Mouse (Mus musculus): Measurements from ENCODE around the gene Lnx2. TPM values are rescaled to one million over a fixed set of nuclear protein-coding genes. Genes with fewer than 3 reads are reported as not detected.

The Lnx2 gene
- polyA plus RNA-seq, 1 experiment from 2014 or later, result 12.4 TPM

DNA sequence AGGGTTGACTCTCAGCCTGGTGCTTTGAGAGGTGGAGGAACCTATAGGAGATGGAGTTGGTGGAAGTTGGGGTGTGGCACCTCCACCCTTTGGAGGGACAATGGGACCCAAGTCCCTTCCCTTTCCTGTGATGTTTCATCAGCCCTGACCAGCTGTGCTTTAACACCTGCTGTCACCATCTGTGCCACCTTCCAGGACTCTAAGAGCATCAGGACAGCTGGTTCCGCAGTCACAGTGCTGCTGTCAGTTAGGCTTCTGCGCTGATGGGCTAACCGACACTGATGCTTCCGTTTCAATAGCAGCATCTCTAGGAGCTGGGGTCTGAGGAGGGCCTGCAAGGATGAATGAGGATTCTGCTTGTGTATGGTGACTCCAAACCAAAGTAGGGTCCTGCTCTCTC lies 20.2 kb upstream of the Lnx2 start:
- WGBS, result 100% methylated on average over 4 of the region's 4 CpGs
- H3K9me3 ChIP-seq (replicated peaks; ENCODE audit: low read length), result no peaks in the 10 kb centered on the region
- H3K36me3 ChIP-seq (ENCODE audit: insufficient read depth, low read length), result 0 out of 2 replicates have a peak, but pooled peaks cover 3% of the 10 kb centered on the region
- no peak overlapping the region for H3K27ac ChIP-seq
- no peaks in the 10 kb centered on the region for H3K27me3 ChIP-seq (ENCODE audit: insufficient read depth, low read length)
- TF ChIP-seq CTCF (IDR thresholded peaks at IDR 0.05; ENCODE audit: low read depth), result no peak
- no peak for DNase-seq (ENCODE audit: low spot score)
- H3K9ac ChIP-seq (ENCODE audit: low read depth, low read length), result no peak overlapping the region
- peaks cover 6% of the 10 kb centered on the region; the same call in 1 of the 2 replicates for H3K4me1 ChIP-seq (replicated peaks; ENCODE audit: insufficient read depth, low read length)
- H3K4me2 ChIP-seq (ENCODE audit: low read length), result no peak overlapping the region
- ATAC-seq (replicated peaks; ENCODE audit: low FRiP score, low read depth), result no peak
- no peak overlapping the region for H3K4me3 ChIP-seq (replicated peaks; ENCODE audit: low read depth, low read length)

GRCm38 (mm10) chr5:147094296-147094695 lies 17.9 kb upstream of the Lnx2 start:
- H3K36me3 ChIP-seq (ENCODE audit: insufficient read depth, low read length), result no peaks in the 10 kb centered on the region
- H3K4me2 ChIP-seq (ENCODE audit: low read length), result no peak overlapping the region
- no peaks in the 10 kb centered on the region for H3K9me3 ChIP-seq (replicated peaks; ENCODE audit: low read length)
- peaks cover 9% of the 10 kb centered on the region; the same call in 1 of the 2 replicates for H3K4me1 ChIP-seq (replicated peaks; ENCODE audit: insufficient read depth, low read length)
- no peaks in the 10 kb centered on the region for H3K27me3 ChIP-seq (ENCODE audit: insufficient read depth, low read length)
- no peak overlapping the region for H3K9ac ChIP-seq (ENCODE audit: low read depth, low read length)
- 67% methylated on average over 6 of the region's 6 CpGs for WGBS
- peak overlapping the region; percentile 40; the same call in 1 of the 2 replicates for H3K27ac ChIP-seq
- no peak overlapping the region for H3K4me3 ChIP-seq (replicated peaks; ENCODE audit: low read depth, low read length)
- DNase-seq (ENCODE audit: low spot score) (no peak), ATAC-seq (replicated peaks; ENCODE audit: low FRiP score, low read depth) (no peak)
- no peak for TF ChIP-seq CTCF (IDR thresholded peaks at IDR 0.05; ENCODE audit: low read depth)

DNA sequence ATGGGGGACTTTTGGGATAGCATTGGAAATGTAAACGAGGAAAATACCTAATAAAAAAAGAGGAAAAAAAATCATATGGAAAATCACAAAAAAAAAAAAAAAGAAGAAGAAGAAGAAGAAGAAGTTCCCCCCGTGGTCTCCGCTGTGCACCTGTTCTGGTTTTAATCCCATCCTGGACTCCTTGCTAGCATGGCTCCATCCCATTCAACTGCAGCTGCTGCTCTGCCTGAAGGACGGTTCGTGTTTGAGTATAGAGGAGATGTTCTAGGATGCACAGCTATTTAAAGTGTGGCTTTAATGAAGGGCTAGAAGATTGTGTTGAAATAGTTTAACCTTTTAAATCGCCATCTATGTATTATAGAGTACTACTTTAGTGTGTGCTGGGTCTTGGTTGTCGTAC lies 16.1 kb upstream of the Lnx2 start:
- H3K9me3 ChIP-seq (replicated peaks; ENCODE audit: low read length), result no peaks in the 10 kb centered on the region
- no peak for ATAC-seq (replicated peaks; ENCODE audit: low FRiP score, low read depth)
- no peak overlapping the region for H3K9ac ChIP-seq (ENCODE audit: low read depth, low read length)

DNA sequence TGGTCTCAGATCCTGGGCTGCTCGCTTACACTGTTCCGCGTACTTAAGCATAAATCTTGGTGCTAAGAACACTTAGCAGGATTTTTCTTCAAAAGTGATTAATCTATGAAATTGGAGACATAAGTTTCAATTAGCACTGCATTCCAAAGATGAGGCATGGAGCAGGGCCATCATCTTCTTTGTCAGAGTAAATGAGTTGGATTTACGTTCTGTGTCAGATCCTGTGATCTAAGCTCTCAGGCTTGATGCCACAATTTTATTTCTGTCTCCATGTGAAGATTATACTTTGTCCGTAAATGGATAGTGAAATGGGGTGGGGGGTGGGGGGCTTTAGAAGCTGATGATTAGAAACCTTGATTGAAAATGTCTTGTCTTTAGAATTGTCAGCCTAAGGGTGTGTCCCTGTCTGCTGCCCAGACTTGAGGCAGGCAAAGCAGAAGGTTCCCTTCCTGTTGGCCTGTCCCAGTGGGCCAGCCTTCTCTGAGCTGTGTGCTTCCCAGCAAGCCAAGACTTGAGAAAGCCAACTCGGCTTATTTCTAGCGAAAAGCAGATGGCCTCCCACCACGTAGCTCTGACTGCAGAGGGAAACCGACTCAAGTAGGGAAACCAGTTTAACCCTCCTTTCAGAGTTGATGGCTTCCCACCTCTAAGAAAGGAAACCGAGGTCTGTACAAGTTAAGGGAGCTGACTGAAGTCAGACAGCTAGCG lies 14.0 kb upstream of the Lnx2 start:
- H3K27ac ChIP-seq, result no peak overlapping the region
- 65% methylated on average over 11 of the region's 11 CpGs for whole genome bisulfite sequencing
- no peak overlapping the region for H3K9ac ChIP-seq (ENCODE audit: low read depth, low read length)
- no peak for ATAC-seq (replicated peaks; ENCODE audit: low FRiP score, low read depth)
- H3K36me3 ChIP-seq (ENCODE audit: insufficient read depth, low read length), result no peaks in the 10 kb centered on the region
- H3K4me3 ChIP-seq (replicated peaks; ENCODE audit: low read depth, low read length), result no peak overlapping the region
- no peak for DNase-seq (ENCODE audit: low spot score)
- H3K4me1 ChIP-seq (replicated peaks; ENCODE audit: insufficient read depth, low read length), result 0 out of 2 replicates have a peak, but pooled peaks cover 3% of the 10 kb centered on the region
- no peaks in the 10 kb centered on the region for H3K27me3 ChIP-seq (ENCODE audit: insufficient read depth, low read length)
- no peaks in the 10 kb centered on the region for H3K9me3 ChIP-seq (replicated peaks; ENCODE audit: low read length)
- no peak for TF ChIP-seq CTCF (IDR thresholded peaks at IDR 0.05; ENCODE audit: low read depth)
- no peak overlapping the region for H3K4me2 ChIP-seq (ENCODE audit: low read length)

More for the DNA sequence above, 16.1 kb upstream of the Lnx2 start:
- no peak for DNase-seq (ENCODE audit: low spot score)
- Histone ChIP-seq H3K27me3 (ENCODE audit: insufficient read depth, low read length) (no peaks in the 10 kb centered on the region), H3K27ac (no peak overlapping the region), H3K36me3 (ENCODE audit: insufficient read depth, low read length) (no peaks in the 10 kb centered on the region), H3K4me1 (replicated peaks; ENCODE audit: insufficient read depth, low read length) (0 out of 2 replicates have a peak, but pooled peaks cover 3% of the 10 kb centered on the region), H3K4me2 (ENCODE audit: low read length) (no peak overlapping the region), H3K4me3 (replicated peaks; ENCODE audit: low read depth, low read length) (no peak overlapping the region)
- no peak for TF ChIP-seq CTCF (IDR thresholded peaks at IDR 0.05; ENCODE audit: low read depth)
- WGBS, result 97% methylated on average over 7 of the region's 7 CpGs

DNA sequence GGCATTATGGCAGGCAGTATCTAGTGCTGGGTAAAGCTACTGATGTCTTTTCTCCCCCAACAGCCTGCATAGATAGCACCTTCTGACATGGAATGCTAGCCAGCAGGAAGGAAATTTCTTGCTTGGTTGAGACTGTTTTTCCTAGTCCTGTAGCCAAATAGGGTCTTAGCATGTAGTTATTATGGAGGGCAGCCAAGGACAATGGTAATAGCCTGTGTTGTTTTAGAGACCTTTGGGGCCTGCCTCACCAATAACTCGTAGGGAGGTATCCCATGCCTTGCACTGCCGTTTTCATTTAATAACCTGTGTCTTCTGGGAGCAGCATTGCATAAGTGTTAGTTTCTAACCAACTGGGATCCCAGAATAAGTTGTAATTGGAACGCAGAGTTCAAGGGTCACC lies 13.4 kb upstream of the Lnx2 start:
- no peak overlapping the region for H3K9ac ChIP-seq (ENCODE audit: low read depth, low read length)
- H3K4me2 ChIP-seq (ENCODE audit: low read length), result no peak overlapping the region
- no peak overlapping the region for H3K27ac ChIP-seq
- no peak overlapping the region for H3K4me3 ChIP-seq (replicated peaks; ENCODE audit: low read depth, low read length)
- no peak for TF ChIP-seq CTCF (IDR thresholded peaks at IDR 0.05; ENCODE audit: low read depth)
- H3K27me3 ChIP-seq (ENCODE audit: insufficient read depth, low read length), result no peaks in the 10 kb centered on the region
- 0 out of 2 replicates have a peak, but pooled peaks cover 3% of the 10 kb centered on the region for H3K4me1 ChIP-seq (replicated peaks; ENCODE audit: insufficient read depth, low read length)
- 35% methylated on average over 3 of the region's 3 CpGs for WGBS
- no peaks in the 10 kb centered on the region for H3K9me3 ChIP-seq (replicated peaks; ENCODE audit: low read length)
- H3K36me3 ChIP-seq (ENCODE audit: insufficient read depth, low read length), result no peaks in the 10 kb centered on the region
- DNase-seq (ENCODE audit: low spot score) (no peak), ATAC-seq (replicated peaks; ENCODE audit: low FRiP score, low read depth) (no peak)

- no peaks in the 10 kb centered on the region for H3K27me3 ChIP-seq (ENCODE audit: insufficient read depth, low read length)
- no peak overlapping the region for H3K4me3 ChIP-seq (replicated peaks; ENCODE audit: low read depth, low read length)
- TF ChIP-seq CTCF (IDR thresholded peaks at IDR 0.05; ENCODE audit: low read depth), result no peak
- no peak overlapping the region for H3K4me2 ChIP-seq (ENCODE audit: low read length)
- no peak overlapping the region for H3K27ac ChIP-seq
- 0 out of 2 replicates have a peak, but pooled peaks cover 3% of the 10 kb centered on the region for H3K4me1 ChIP-seq (replicated peaks; ENCODE audit: insufficient read depth, low read length)
- no peak overlapping the region for H3K9ac ChIP-seq (ENCODE audit: low read depth, low read length)
- WGBS, result 94% methylated on average over 4 of the region's 4 CpGs
- no peaks in the 10 kb centered on the region for H3K36me3 ChIP-seq (ENCODE audit: insufficient read depth, low read length)
- ATAC-seq (replicated peaks; ENCODE audit: low FRiP score, low read depth) (no peak), DNase-seq (ENCODE audit: low spot score) (no peak)
- H3K9me3 ChIP-seq (replicated peaks; ENCODE audit: low read length), result no peaks in the 10 kb centered on the region
Measured at GRCm38 (mm10) chr5:147086816-147087215, 10.4 kb upstream of the Lnx2 start.
